Mouse (Mus musculus): ENCODE measurements at regions not wholly inside any gene's neighbourhood (a gene's known extent, or its start where the extent isn't known, plus 50 kb on each side); places are given as distances from the start of the nearest gene placed in this dataset.

DNA sequence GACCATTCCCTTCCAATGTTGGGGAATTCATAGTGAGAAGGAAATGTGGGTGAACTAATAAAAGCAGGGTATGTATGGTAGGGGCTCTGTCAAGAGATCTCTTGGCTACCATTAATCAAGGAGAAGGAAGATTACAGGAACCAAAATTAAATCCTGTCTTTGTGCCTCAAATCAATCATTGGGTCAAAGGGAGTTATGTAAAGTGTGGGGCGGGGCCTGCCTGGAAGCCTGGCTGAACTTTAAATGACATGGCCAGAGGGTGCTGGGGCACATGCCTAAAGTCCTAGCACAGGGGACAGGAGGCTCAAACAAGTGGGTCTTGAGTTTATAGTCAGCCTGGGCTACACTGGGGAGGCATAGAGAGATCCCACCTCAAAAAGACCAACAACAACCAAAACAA lies 259.0 kb upstream of the Zfp64 start:
- no peak overlapping the region for H3K27ac ChIP-seq (ENCODE audit: low read length)
- no peak overlapping the region for H3K4me3 ChIP-seq (ENCODE audit: low read depth, low read length)
- no peaks in the 10 kb centered on the region for H3K36me3 ChIP-seq (ENCODE audit: control insufficient read depth, insufficient read depth)
- no peaks in the 10 kb centered on the region for H3K27me3 ChIP-seq (ENCODE audit: control insufficient read depth, insufficient read depth, low read depth, low read length)
- no peaks in the 10 kb centered on the region for H3K9me3 ChIP-seq (replicated peaks; ENCODE audit: control insufficient read depth, low read length)
- no peak for ATAC-seq (ENCODE audit: low read depth)
- no peaks in the 10 kb centered on the region for H3K4me1 ChIP-seq (ENCODE audit: control insufficient read depth, low read depth, low read length)
- WGBS (ENCODE audit: insufficient replicate concordance) = 69% methylated on average over 1 of the region's 1 CpGs
- H3K4me2 ChIP-seq (ENCODE audit: low read depth, low read length) = no peak overlapping the region
- H3K9ac ChIP-seq (ENCODE audit: low read depth, low read length) = no peak overlapping the region

GRCm38 (mm10) chr2:169213314-169213713 lies 257.9 kb upstream of the Zfp64 start:
- no peaks in the 10 kb centered on the region for H3K27me3 ChIP-seq (ENCODE audit: control insufficient read depth, insufficient read depth, low read depth, low read length)
- no peak overlapping the region for H3K9ac ChIP-seq (ENCODE audit: low read depth, low read length)
- H3K9me3 ChIP-seq (replicated peaks; ENCODE audit: control insufficient read depth, low read length) = no peaks in the 10 kb centered on the region
- no peak overlapping the region for H3K4me3 ChIP-seq (ENCODE audit: low read depth, low read length)
- no peak overlapping the region for H3K4me2 ChIP-seq (ENCODE audit: low read depth, low read length)
- H3K36me3 ChIP-seq (ENCODE audit: control insufficient read depth, insufficient read depth) = no peaks in the 10 kb centered on the region
- no peak overlapping the region for H3K27ac ChIP-seq (ENCODE audit: low read length)
- ATAC-seq (ENCODE audit: low read depth) = peak; percentile 16; the same call in 1 of the 2 replicates
- H3K4me1 ChIP-seq (ENCODE audit: control insufficient read depth, low read depth, low read length) = no peaks in the 10 kb centered on the region
- WGBS (ENCODE audit: insufficient replicate concordance) = 31% methylated on average over 10 of the region's 10 CpGs

DNA sequence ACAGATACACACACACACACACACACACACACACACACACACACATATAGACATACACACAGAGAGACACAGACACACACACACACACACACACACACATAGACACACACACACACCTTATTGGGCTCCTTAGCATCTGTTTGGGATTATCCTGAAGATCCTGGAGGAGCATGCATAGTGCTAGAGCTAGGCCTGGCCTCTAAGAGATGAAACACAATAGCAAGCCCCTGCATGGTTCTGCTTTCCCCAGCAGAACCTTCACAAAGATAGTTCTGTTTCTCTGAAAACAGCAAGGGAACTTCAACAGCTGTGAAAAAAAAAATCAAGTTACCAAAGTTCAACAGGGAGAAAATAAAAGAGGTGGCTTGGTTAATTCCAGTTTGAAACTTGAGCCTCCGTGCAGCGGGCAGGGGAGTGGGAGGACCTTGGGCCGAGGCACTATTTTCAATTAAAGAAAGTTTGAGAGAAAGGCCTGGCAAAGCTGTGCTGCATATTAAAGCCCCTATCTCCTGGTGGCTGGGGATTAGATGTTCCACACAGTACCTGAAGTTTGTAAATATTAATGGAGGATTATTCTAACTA lies 257.4 kb upstream of the Zfp64 start:
- Histone ChIP-seq H3K9ac (ENCODE audit: low read depth, low read length) (no peak overlapping the region), H3K9me3 (replicated peaks; ENCODE audit: control insufficient read depth, low read length) (no peaks in the 10 kb centered on the region), H3K4me2 (ENCODE audit: low read depth, low read length) (no peak overlapping the region), H3K36me3 (ENCODE audit: control insufficient read depth, insufficient read depth) (no peaks in the 10 kb centered on the region), H3K27me3 (ENCODE audit: control insufficient read depth, insufficient read depth, low read depth, low read length) (no peaks in the 10 kb centered on the region), H3K4me3 (ENCODE audit: low read depth, low read length) (no peak overlapping the region), H3K4me1 (ENCODE audit: control insufficient read depth, low read depth, low read length) (no peaks in the 10 kb centered on the region), H3K27ac (ENCODE audit: low read length) (no peak overlapping the region)
- ATAC-seq (ENCODE audit: low read depth) = no peak
- WGBS (ENCODE audit: insufficient replicate concordance) = 64% methylated on average over 3 of the region's 3 CpGs

- Histone ChIP-seq H3K4me3 (ENCODE audit: low read depth, low read length) (no peak overlapping the region), H3K9me3 (replicated peaks; ENCODE audit: control insufficient read depth, low read length) (no peaks in the 10 kb centered on the region), H3K27me3 (ENCODE audit: control insufficient read depth, insufficient read depth, low read depth, low read length) (no peaks in the 10 kb centered on the region), H3K4me1 (ENCODE audit: control insufficient read depth, low read depth, low read length) (no peaks in the 10 kb centered on the region), H3K36me3 (ENCODE audit: control insufficient read depth, insufficient read depth) (no peaks in the 10 kb centered on the region), H3K9ac (ENCODE audit: low read depth, low read length) (no peak overlapping the region), H3K4me2 (ENCODE audit: low read depth, low read length) (no peak overlapping the region), H3K27ac (ENCODE audit: low read length) (no peak overlapping the region)
- no peak for ATAC-seq (ENCODE audit: low read depth)
- WGBS (ENCODE audit: insufficient replicate concordance) = 32% methylated on average over 19 of the region's 19 CpGs
These were observed 248.9 kb upstream of the Zfp64 start for GRCm38 (mm10) chr2:169204254-169204752.

DNA sequence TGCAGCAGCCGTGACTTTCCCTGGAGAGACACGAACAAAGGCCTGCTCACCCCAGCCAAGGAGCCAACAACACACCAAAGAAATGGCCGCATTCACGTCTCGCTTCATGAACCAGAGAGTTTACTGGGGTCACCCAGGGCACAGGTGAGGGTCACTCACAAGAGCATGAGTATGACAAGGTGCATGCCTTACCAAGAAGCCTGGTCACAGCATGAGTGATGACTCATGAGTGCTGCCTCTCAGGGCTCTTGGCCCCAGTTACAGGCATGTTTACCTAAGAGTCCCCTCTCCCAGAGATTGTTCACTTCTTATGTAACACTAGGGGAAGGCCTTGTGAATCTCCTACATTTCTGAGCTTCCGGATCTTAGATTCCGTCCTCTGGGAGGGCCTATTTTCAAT lies 236.6 kb upstream of the Zfp64 start:
- WGBS (ENCODE audit: insufficient replicate concordance) = 67% methylated on average over 7 of the region's 7 CpGs
- no peaks in the 10 kb centered on the region for H3K4me1 ChIP-seq (ENCODE audit: control insufficient read depth, low read depth, low read length)
- no peak overlapping the region for H3K27ac ChIP-seq (ENCODE audit: low read length)
- no peaks in the 10 kb centered on the region for H3K9me3 ChIP-seq (replicated peaks; ENCODE audit: control insufficient read depth, low read length)
- H3K9ac ChIP-seq (ENCODE audit: low read depth, low read length) = no peak overlapping the region
- ATAC-seq (ENCODE audit: low read depth) = no peak
- no peaks in the 10 kb centered on the region for H3K27me3 ChIP-seq (ENCODE audit: control insufficient read depth, insufficient read depth, low read depth, low read length)
- H3K4me3 ChIP-seq (ENCODE audit: low read depth, low read length) = no peak overlapping the region
- H3K36me3 ChIP-seq (ENCODE audit: control insufficient read depth, insufficient read depth) = no peaks in the 10 kb centered on the region
- no peak overlapping the region for H3K4me2 ChIP-seq (ENCODE audit: low read depth, low read length)

DNA sequence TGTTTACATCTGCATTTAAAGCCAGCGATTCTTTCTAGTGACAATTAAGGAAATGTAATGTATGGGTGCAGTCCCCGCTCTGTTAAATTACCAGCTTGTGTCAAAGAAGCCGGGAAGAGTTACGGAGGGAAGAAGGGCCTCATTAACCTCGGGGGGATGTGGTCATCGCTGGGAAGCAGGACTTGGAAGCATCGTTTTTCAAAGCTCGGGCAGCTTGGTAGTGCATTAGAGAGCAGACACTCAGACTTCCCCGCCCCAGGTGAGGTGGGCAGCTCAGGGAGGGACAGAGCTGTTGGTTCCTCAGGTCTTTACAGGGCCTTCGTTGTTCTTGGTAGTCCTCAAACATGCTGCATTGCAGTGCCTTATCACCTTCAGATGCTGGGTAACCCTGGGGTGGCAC lies 236.1 kb upstream of the Zfp64 start:
- no peak for ATAC-seq (ENCODE audit: low read depth)
- Histone ChIP-seq H3K36me3 (ENCODE audit: control insufficient read depth, insufficient read depth) (no peaks in the 10 kb centered on the region), H3K9ac (ENCODE audit: low read depth, low read length) (no peak overlapping the region), H3K9me3 (replicated peaks; ENCODE audit: control insufficient read depth, low read length) (no peaks in the 10 kb centered on the region), H3K4me1 (ENCODE audit: control insufficient read depth, low read depth, low read length) (no peaks in the 10 kb centered on the region), H3K4me2 (ENCODE audit: low read depth, low read length) (no peak overlapping the region), H3K27ac (ENCODE audit: low read length) (no peak overlapping the region), H3K27me3 (ENCODE audit: control insufficient read depth, insufficient read depth, low read depth, low read length) (no peaks in the 10 kb centered on the region), H3K4me3 (ENCODE audit: low read depth, low read length) (no peak overlapping the region)
- WGBS (ENCODE audit: insufficient replicate concordance) = 50% methylated on average over 10 of the region's 10 CpGs

- ATAC-seq (ENCODE audit: low read depth) = no peak
- no peaks in the 10 kb centered on the region for H3K9me3 ChIP-seq (replicated peaks; ENCODE audit: control insufficient read depth, low read length)
- 55% methylated on average over 3 of the region's 3 CpGs for WGBS (ENCODE audit: insufficient replicate concordance)
These were observed 222.2 kb upstream of the Zfp64 start for GRCm38 (mm10) chr2:169177565-169177964.

GRCm38 (mm10) chr2:169168795-169169194 lies 213.4 kb upstream of the Zfp64 start:
- H3K27ac ChIP-seq (ENCODE audit: low read length) = no peak overlapping the region
- no peak overlapping the region for H3K9ac ChIP-seq (ENCODE audit: low read depth, low read length)
- no peak for ATAC-seq (ENCODE audit: low read depth)
- H3K4me1 ChIP-seq (ENCODE audit: control insufficient read depth, low read depth, low read length) = no peaks in the 10 kb centered on the region
- no peaks in the 10 kb centered on the region for H3K27me3 ChIP-seq (ENCODE audit: control insufficient read depth, insufficient read depth, low read depth, low read length)
- no peak overlapping the region for H3K4me3 ChIP-seq (ENCODE audit: low read depth, low read length)
- WGBS (ENCODE audit: insufficient replicate concordance) = 60% methylated on average over 5 of the region's 5 CpGs
- no peaks in the 10 kb centered on the region for H3K36me3 ChIP-seq (ENCODE audit: control insufficient read depth, insufficient read depth)
- no peak overlapping the region for H3K4me2 ChIP-seq (ENCODE audit: low read depth, low read length)
- no peaks in the 10 kb centered on the region for H3K9me3 ChIP-seq (replicated peaks; ENCODE audit: control insufficient read depth, low read length)

More at GRCm38 (mm10) chr2:169177565-169177964, 222.2 kb upstream of the Zfp64 start:
- Histone ChIP-seq H3K27ac (ENCODE audit: low read length) (no peak overlapping the region), H3K4me3 (ENCODE audit: low read depth, low read length) (no peak overlapping the region), H3K9ac (ENCODE audit: low read depth, low read length) (no peak overlapping the region), H3K36me3 (ENCODE audit: control insufficient read depth, insufficient read depth) (no peaks in the 10 kb centered on the region), H3K4me2 (ENCODE audit: low read depth, low read length) (no peak overlapping the region), H3K27me3 (ENCODE audit: control insufficient read depth, insufficient read depth, low read depth, low read length) (no peaks in the 10 kb centered on the region), H3K4me1 (ENCODE audit: control insufficient read depth, low read depth, low read length) (no peaks in the 10 kb centered on the region)

- Histone ChIP-seq H3K4me3 (ENCODE audit: low read depth, low read length) (no peak overlapping the region), H3K27me3 (ENCODE audit: control insufficient read depth, insufficient read depth, low read depth, low read length) (no peaks in the 10 kb centered on the region), H3K9ac (ENCODE audit: low read depth, low read length) (no peak overlapping the region), H3K4me1 (ENCODE audit: control insufficient read depth, low read depth, low read length) (no peaks in the 10 kb centered on the region), H3K9me3 (replicated peaks; ENCODE audit: control insufficient read depth, low read length) (no peaks in the 10 kb centered on the region), H3K4me2 (ENCODE audit: low read depth, low read length) (no peak overlapping the region), H3K27ac (ENCODE audit: low read length) (no peak overlapping the region), H3K36me3 (ENCODE audit: control insufficient read depth, insufficient read depth) (no peaks in the 10 kb centered on the region)
- ATAC-seq (ENCODE audit: low read depth) = no peak
- WGBS (ENCODE audit: insufficient replicate concordance) = 65% methylated on average over 6 of the region's 6 CpGs
These were observed 213.0 kb upstream of the Zfp64 start for GRCm38 (mm10) chr2:169168376-169168775.
